Mouse (Mus musculus) kidney, adult 8-10 months (tissue): Measurements from ENCODE around the gene Rcn3.

Experiments used
- DNase-seq, 2 experiments: peaks; one replicate each; pipeline ENCODE4 v3.0.0; 2022

The Rcn3 gene

GRCm38 (mm10) chr7:45072230-45072629, 19.8 kb downstream of the Rcn3 start:
- DNase-seq, result no peak

GRCm38 (mm10) chr7:45069671-45070070, 22.4 kb downstream of the Rcn3 start:
- DNase-seq, result no peak

- DNase-seq, result peak in 1 of 2 experiments; percentile 50
Measured at GRCm38 (mm10) chr7:45068000-45068318, 24.1 kb downstream of the Rcn3 start.

GRCm38 (mm10) chr7:45067190-45067999, 24.6 kb downstream of the Rcn3 start:
- no peak for DNase-seq

- peak; percentile 97 to 98 for DNase-seq
Measured at GRCm38 (mm10) chr7:45062239-45062835, 29.7 kb downstream of the Rcn3 start, which contains the start of the genes Nosip and Prrg2. TSS of gene Nosip (plus strand) at chr7:45062429. TSS of gene Prrg2 (minus strand) at chr7:45062677.

- DNase-seq, result peak; percentile 82 to 87
Measured at GRCm38 (mm10) chr7:45061532-45062075, 30.4 kb downstream of the Rcn3 start.

GRCm38 (mm10) chr7:45060632-45061122, 31.3 kb downstream of the Rcn3 start:
- no peak for DNase-seq

GRCm38 (mm10) chr7:45058607-45059571, 33.1 kb downstream of the Rcn3 start:
- no peak for DNase-seq

- DNase-seq, result no peak
Measured at GRCm38 (mm10) chr7:45056972-45057348, 35.1 kb downstream of the Rcn3 start.

- DNase-seq, result no peak
Measured at GRCm38 (mm10) chr7:45056329-45056971, 35.6 kb downstream of the Rcn3 start.

- DNase-seq, result peak; percentile 98 to 99
Measured at GRCm38 (mm10) chr7:45053931-45054510, 38.0 kb downstream of the Rcn3 start.

- DNase-seq, result peak; percentile 61 to 66
Measured at GRCm38 (mm10) chr7:45053117-45053930, 38.7 kb downstream of the Rcn3 start.

GRCm38 (mm10) chr7:45052862-45053116, 39.2 kb downstream of the Rcn3 start, which contains the start of gene Prr12:
TSS of gene Prr12 (minus strand) at chr7:45052881.
- DNase-seq, result no peak

- DNase-seq, result peak; percentile 30 to 35
Measured at GRCm38 (mm10) chr7:45052181-45052861, 39.7 kb downstream of the Rcn3 start.

- no peak for DNase-seq
Measured at GRCm38 (mm10) chr7:45051601-45051974, 40.4 kb downstream of the Rcn3 start.

- DNase-seq, result peak; percentile 62 to 69
Measured at GRCm38 (mm10) chr7:45050945-45051600, 40.9 kb downstream of the Rcn3 start.

GRCm38 (mm10) chr7:45048923-45049657, 42.9 kb downstream of the Rcn3 start:
- DNase-seq, result no peak

- DNase-seq, result no peak
Measured at GRCm38 (mm10) chr7:45048001-45048890, 43.8 kb downstream of the Rcn3 start.
